Mouse (Mus musculus) cerebellum, postnatal 10 days (tissue): Measurements from ENCODE around the gene Sf1.

Experiments
- DNase-seq, 2 experiments: peaks; one replicate each; pipeline ENCODE4 v3.0.0; 2021; ENCODE audit warnings: mixed read lengths in 2 of 2

The Sf1 gene

GRCm38 (mm10) chr19:6363411-6364240, at the start of gene Sf1:
Gene Sf1 (plus strand): TSS chr19:6363690.
- DNase-seq = peak; percentile 100

- DNase-seq = no peak
Measured at GRCm38 (mm10) chr19:6313796-6314195, 49.7 kb upstream of the Sf1 start.

- DNase-seq = peak; percentile 55 to 57
Measured at GRCm38 (mm10) chr19:6314513-6314912, 49.0 kb upstream of the Sf1 start.

- DNase-seq = peak; percentile 66 to 71
Measured at GRCm38 (mm10) chr19:6315573-6315972, 47.9 kb upstream of the Sf1 start.

- DNase-seq = no peak
Measured at GRCm38 (mm10) chr19:6318145-6318544, 45.3 kb upstream of the Sf1 start.

GRCm38 (mm10) chr19:6321358-6321757, 42.1 kb upstream of the Sf1 start:
- DNase-seq = no peak

GRCm38 (mm10) chr19:6321786-6322621, 41.5 kb upstream of the Sf1 start:
- DNase-seq = no peak

GRCm38 (mm10) chr19:6324751-6325150, 38.7 kb upstream of the Sf1 start:
- DNase-seq = no peak

GRCm38 (mm10) chr19:6331178-6331577, 32.3 kb upstream of the Sf1 start:
- no peak for DNase-seq

GRCm38 (mm10) chr19:6331719-6332516, 31.6 kb upstream of the Sf1 start:
- DNase-seq = peak; percentile 82 to 87

GRCm38 (mm10) chr19:6333761-6334595, 29.5 kb upstream of the Sf1 start:
- no peak for DNase-seq

- peak; percentile 94 to 97 for DNase-seq
Measured at GRCm38 (mm10) chr19:6334673-6335457, 28.6 kb upstream of the Sf1 start, which contains the start of gene Men1. Gene Men1 (plus strand): TSS chr19:6334979.

GRCm38 (mm10) chr19:6335458-6335827, 28.0 kb upstream of the Sf1 start:
- DNase-seq = peak; percentile 48 to 62

- no peak for DNase-seq
Measured at GRCm38 (mm10) chr19:6336920-6337319, 26.6 kb upstream of the Sf1 start.

GRCm38 (mm10) chr19:6338171-6338570, 25.3 kb upstream of the Sf1 start:
- no peak for DNase-seq

- DNase-seq = no peak
Measured at GRCm38 (mm10) chr19:6338716-6339115, 24.8 kb upstream of the Sf1 start.

GRCm38 (mm10) chr19:6339191-6339590, 24.3 kb upstream of the Sf1 start:
- no peak for DNase-seq

GRCm38 (mm10) chr19:6339890-6340504, 23.5 kb upstream of the Sf1 start:
- DNase-seq = no peak

GRCm38 (mm10) chr19:6340524-6341452, 22.7 kb upstream of the Sf1 start, which contains the start of gene Map4k2:
Gene Map4k2 (plus strand): TSS chr19:6341135.
- peak; percentile 85 to 91 for DNase-seq
